Mouse (Mus musculus) lung, postnatal 0 days (tissue): ENCODE data around the gene AU022252.

Experiments used
- CTCF ChIP-seq: IDR thresholded peaks from 2 replicates; pipeline ENCODE4 v1.5.1; 2016; ENCODE audit warnings: antibody characterized with exemption, mild to moderate bottlenecking
- EP300 ChIP-seq: IDR thresholded peaks from 2 replicates; pipeline ENCODE4 v1.6.1; 2016; ENCODE audit warnings: antibody characterized with exemption, mild to moderate bottlenecking, control low read depth

- TF ChIP-seq CTCF = no peak
- no peak for TF ChIP-seq EP300
These were observed 24.6 kb upstream of the AU022252 start for GRCm38 (mm10) chr4:119257083-119257482.
